Mouse (Mus musculus) spleen, adult 2 months (tissue): ENCODE measurements around the gene Crtac1.

Experiments
- CTCF ChIP-seq: fragments of 200-500 bp; IDR thresholded peaks from 2 replicates; pipeline ENCODE4 v1.5.1; 2011; ENCODE audit warnings: mild to moderate bottlenecking, inconsistent platforms; ENCODE audit not compliant: insufficient read depth, insufficient read length, insufficient replicate concordance; ENCODE audit errors: extremely low read depth
- POLR2A ChIP-seq: fragments of 200-500 bp; IDR thresholded peaks from 2 replicates; pipeline ENCODE4 v1.6.1; 2011; ENCODE audit warnings: low read depth, low read length, inconsistent platforms

GRCm38 (mm10) chr19:42271182-42271581, 160.4 kb downstream of the Crtac1 start:
- no peak for TF ChIP-seq CTCF
- no peak for TF ChIP-seq POLR2A
